Mouse (Mus musculus): ENCODE data around the gene Fam213a. TPM values are rescaled to one million over a fixed set of nuclear protein-coding genes. Genes with fewer than 3 reads are reported as not detected.

The Fam213a gene
- polyA plus RNA-seq, 1 experiment, result 638 TPM

- H3K4me1 ChIP-seq (ENCODE audit: control insufficient read depth, insufficient read depth, insufficient read length, low read length), result peaks cover 69% of the 10 kb centered on the region
- no peak overlapping the region for H3K4me3 ChIP-seq (ENCODE audit: insufficient read depth, low read depth, low read length)
- peak overlapping the region; percentile 92 for H3K27ac ChIP-seq (replicated peaks; ENCODE audit: low read depth, low read length)
Measured at GRCm38 (mm10) chr14:40960237-40960636, 53.4 kb downstream of the Fam213a start.

- Histone ChIP-seq H3K4me3 (ENCODE audit: insufficient read depth, low read depth, low read length) (no peak overlapping the region), H3K4me1 (ENCODE audit: control insufficient read depth, insufficient read depth, insufficient read length, low read length) (peaks cover 69% of the 10 kb centered on the region)
Measured at GRCm38 (mm10) chr14:40959586-40959985, 54.0 kb downstream of the Fam213a start.

GRCm38 (mm10) chr14:40958986-40959381, 54.6 kb downstream of the Fam213a start:
- Histone ChIP-seq H3K4me3 (ENCODE audit: insufficient read depth, low read depth, low read length) (no peak overlapping the region; the same call in 1 of the 2 replicates), H3K27ac (replicated peaks; ENCODE audit: low read depth, low read length) (peak overlapping the region; percentile 92), H3K4me1 (ENCODE audit: control insufficient read depth, insufficient read depth, insufficient read length, low read length) (peaks cover 72% of the 10 kb centered on the region)

More at GRCm38 (mm10) chr14:40959586-40959985, 54.0 kb downstream of the Fam213a start:
- H3K27ac ChIP-seq (replicated peaks; ENCODE audit: low read depth, low read length), result peak overlapping the region; percentile 92

- no peak overlapping the region; the same call in 1 of the 2 replicates for H3K4me3 ChIP-seq (ENCODE audit: insufficient read depth, low read depth, low read length)
- H3K4me1 ChIP-seq (ENCODE audit: control insufficient read depth, insufficient read depth, insufficient read length, low read length), result peaks cover 68% of the 10 kb centered on the region
- peak overlapping the region; percentile 92 for H3K27ac ChIP-seq (replicated peaks; ENCODE audit: low read depth, low read length)
Measured at GRCm38 (mm10) chr14:40958083-40958985, 55.3 kb downstream of the Fam213a start.

- no peak overlapping the region for H3K4me3 ChIP-seq (ENCODE audit: insufficient read depth, low read depth, low read length)
- H3K4me1 ChIP-seq (ENCODE audit: control insufficient read depth, insufficient read depth, insufficient read length, low read length), result peaks cover 62% of the 10 kb centered on the region
- H3K27ac ChIP-seq (replicated peaks; ENCODE audit: low read depth, low read length), result peak overlapping the region; percentile 92
Measured at GRCm38 (mm10) chr14:40957607-40958006, 56.0 kb downstream of the Fam213a start.

GRCm38 (mm10) chr14:40956252-40957146, 57.1 kb downstream of the Fam213a start:
- Histone ChIP-seq H3K4me3 (ENCODE audit: insufficient read depth, low read depth, low read length) (no peak overlapping the region), H3K4me1 (ENCODE audit: control insufficient read depth, insufficient read depth, insufficient read length, low read length) (peaks cover 62% of the 10 kb centered on the region)

GRCm38 (mm10) chr14:40955596-40956251, 57.9 kb downstream of the Fam213a start:
- peak overlapping the region; percentile 78 for H3K27ac ChIP-seq (replicated peaks; ENCODE audit: low read depth, low read length)

More at GRCm38 (mm10) chr14:40956252-40957146, 57.1 kb downstream of the Fam213a start:
- peak overlapping the region; percentile 78 for H3K27ac ChIP-seq (replicated peaks; ENCODE audit: low read depth, low read length)

GRCm38 (mm10) chr14:40955146-40955545, 58.4 kb downstream of the Fam213a start:
- H3K4me1 ChIP-seq (ENCODE audit: control insufficient read depth, insufficient read depth, insufficient read length, low read length), result peaks cover 68% of the 10 kb centered on the region
- H3K27ac ChIP-seq (replicated peaks; ENCODE audit: low read depth, low read length), result peak overlapping the region; percentile 78
- H3K4me3 ChIP-seq (ENCODE audit: insufficient read depth, low read depth, low read length), result no peak overlapping the region

More at GRCm38 (mm10) chr14:40955596-40956251, 57.9 kb downstream of the Fam213a start:
- H3K4me1 ChIP-seq (ENCODE audit: control insufficient read depth, insufficient read depth, insufficient read length, low read length), result peaks cover 65% of the 10 kb centered on the region
- no peak overlapping the region for H3K4me3 ChIP-seq (ENCODE audit: insufficient read depth, low read depth, low read length)

GRCm38 (mm10) chr14:40953381-40953780, 60.2 kb downstream of the Fam213a start:
- H3K4me1 ChIP-seq (ENCODE audit: control insufficient read depth, insufficient read depth, insufficient read length, low read length), result peaks cover 66% of the 10 kb centered on the region
- no peak overlapping the region for H3K4me3 ChIP-seq (ENCODE audit: insufficient read depth, low read depth, low read length)
- H3K27ac ChIP-seq (replicated peaks; ENCODE audit: low read depth, low read length), result no peak overlapping the region

GRCm38 (mm10) chr14:40952715-40953114, 60.9 kb downstream of the Fam213a start:
- H3K4me3 ChIP-seq (ENCODE audit: insufficient read depth, low read depth, low read length), result no peak overlapping the region
- H3K4me1 ChIP-seq (ENCODE audit: control insufficient read depth, insufficient read depth, insufficient read length, low read length), result peaks cover 66% of the 10 kb centered on the region
- H3K27ac ChIP-seq (replicated peaks; ENCODE audit: low read depth, low read length), result no peak overlapping the region

GRCm38 (mm10) chr14:40952301-40952700, 61.3 kb downstream of the Fam213a start:
- Histone ChIP-seq H3K4me1 (ENCODE audit: control insufficient read depth, insufficient read depth, insufficient read length, low read length) (peaks cover 68% of the 10 kb centered on the region), H3K27ac (replicated peaks; ENCODE audit: low read depth, low read length) (no peak overlapping the region), H3K4me3 (ENCODE audit: insufficient read depth, low read depth, low read length) (no peak overlapping the region)

- peaks cover 59% of the 10 kb centered on the region for H3K4me1 ChIP-seq (ENCODE audit: control insufficient read depth, insufficient read depth, insufficient read length, low read length)
- H3K4me3 ChIP-seq (ENCODE audit: insufficient read depth, low read depth, low read length), result no peak overlapping the region
- H3K27ac ChIP-seq (replicated peaks; ENCODE audit: low read depth, low read length), result peak overlapping the region; percentile 59
Measured at GRCm38 (mm10) chr14:40949730-40950614, 63.6 kb downstream of the Fam213a start.

- Histone ChIP-seq H3K4me3 (ENCODE audit: insufficient read depth, low read depth, low read length) (no peak overlapping the region), H3K4me1 (ENCODE audit: control insufficient read depth, insufficient read depth, insufficient read length, low read length) (peaks cover 51% of the 10 kb centered on the region), H3K27ac (replicated peaks; ENCODE audit: low read depth, low read length) (0 out of 2 replicates have a peak overlapping the region, but pooled peaks have one; percentile 34)
Measured at GRCm38 (mm10) chr14:40949047-40949446, 64.5 kb downstream of the Fam213a start.

- Histone ChIP-seq H3K4me3 (ENCODE audit: insufficient read depth, low read depth, low read length) (no peak overlapping the region), H3K4me1 (ENCODE audit: control insufficient read depth, insufficient read depth, insufficient read length, low read length) (peaks cover 49% of the 10 kb centered on the region), H3K27ac (replicated peaks; ENCODE audit: low read depth, low read length) (peak overlapping the region; percentile 38; the same call in 1 of the 2 replicates)
Measured at GRCm38 (mm10) chr14:40948522-40948921, 65.1 kb downstream of the Fam213a start.
